Mouse (Mus musculus) forebrain, embryonic 15.5 days (tissue): Measurements from ENCODE around the gene Kptn. TPM values are rescaled to one million over a fixed set of nuclear protein-coding genes. Genes with fewer than 3 reads are reported as not detected.

Source experiments
- ATAC-seq: fragments of 200-750 bp; cut with Nextera tagmentation; replicated peaks from 2 replicates; pipeline ENCODE4 v1.8.0; 2017; ENCODE audit warnings: mild to moderate bottlenecking, moderate TSS enrichment, moderate library complexity
- H3K27ac ChIP-seq: fragments of 300-500 bp; sonication (generic); replicated peaks from 2 replicates; pipeline ENCODE4 v1.5.1; 2015; ENCODE audit warnings: mild to moderate bottlenecking, inconsistent platforms
- H3K27me3 ChIP-seq: fragments of 300-500 bp; sonication (generic); 2 replicates; pipeline ENCODE4 v1.6.1; 2015; ENCODE audit warnings: inconsistent platforms
- H3K36me3 ChIP-seq: fragments of 300-500 bp; sonication (generic); 2 replicates; pipeline ENCODE4 v1.6.1; 2015; ENCODE audit warnings: mild to moderate bottlenecking, inconsistent platforms
- H3K4me1 ChIP-seq: fragments of 300-500 bp; sonication (generic); 2 replicates; pipeline ENCODE4 v1.6.1; 2015; ENCODE audit warnings: inconsistent platforms
- H3K4me2 ChIP-seq: fragments of 300-500 bp; sonication (generic); replicated peaks from 2 replicates; pipeline ENCODE4 v1.6.1; 2015; ENCODE audit warnings: mild to moderate bottlenecking, inconsistent platforms
- H3K4me3 ChIP-seq: fragments of 300-500 bp; sonication (generic); 2 replicates; pipeline ENCODE4 v1.5.1; 2015; ENCODE audit warnings: mild to moderate bottlenecking, inconsistent platforms
- H3K9ac ChIP-seq: fragments of 300-500 bp; sonication (generic); replicated peaks from 2 replicates; pipeline ENCODE4 v1.6.1; 2015; ENCODE audit warnings: mild to moderate bottlenecking, inconsistent platforms
- H3K9me3 ChIP-seq: fragments of 300-500 bp; sonication (generic); 2 replicates; pipeline ENCODE4 v1.6.1; 2016; ENCODE audit warnings: inconsistent platforms
- WGBS: fragments of 180-500 bp; shearing (Covaris S2); methylation state at CpG from one replicate; pipeline ENCODE4 v1.1.7; 2015; ENCODE audit warnings: mixed read lengths; 5-methylcytosine and 5-hydroxymethylcytosine counted together
- polyA plus RNA-seq: library from polyadenylated mRNA; unstranded; fragments of >200 nt; fragmentation: Nextera tagmentation; extraction: Ambion mirVana; gene quantifications from 2 replicates; pipeline ENCODE4 v1.2.1, GENCODE M21; 2015

Gene Kptn
- polyA plus RNA-seq, 1 experiment from 2014 or later: 43.7 TPM

GRCm38 (mm10) chr7:16149241-16149640, 29.5 kb downstream of the Kptn start:
- Histone ChIP-seq H3K27me3 (no peaks in the 10 kb centered on the region), H3K4me2 (no peak overlapping the region), H3K4me3 (no peak overlapping the region), H3K9ac (no peak overlapping the region), H3K27ac (peak overlapping the region; percentile 75), H3K9me3 (no peaks in the 10 kb centered on the region), H3K36me3 (0 out of 2 replicates have a peak, but pooled peaks cover 5% of the 10 kb centered on the region), H3K4me1 (peaks cover 38% of the 10 kb centered on the region)
- WGBS: 45% methylated on average over 5 of the region's 5 CpGs
- peak; percentile 43 for ATAC-seq

GRCm38 (mm10) chr7:16150191-16151145, 30.8 kb downstream of the Kptn start:
- no peaks in the 10 kb centered on the region for H3K9me3 ChIP-seq
- no peak for ATAC-seq
- H3K27me3 ChIP-seq: no peaks in the 10 kb centered on the region
- 0 out of 2 replicates have a peak overlapping the region, but pooled peaks have one; percentile 4 for H3K27ac ChIP-seq
- 79% methylated on average over 9 of the region's 9 CpGs for WGBS
- H3K4me1 ChIP-seq: peaks cover 45% of the 10 kb centered on the region
- no peak overlapping the region for H3K4me2 ChIP-seq
- H3K9ac ChIP-seq: no peak overlapping the region
- no peaks in the 10 kb centered on the region for H3K36me3 ChIP-seq
- H3K4me3 ChIP-seq: no peak overlapping the region

- ATAC-seq: peak; percentile 82
- no peak overlapping the region for H3K4me3 ChIP-seq
- peaks cover 6% of the 10 kb centered on the region; the same call in 1 of the 2 replicates for H3K27me3 ChIP-seq
- H3K4me1 ChIP-seq: peaks cover 26% of the 10 kb centered on the region
- H3K4me2 ChIP-seq: no peak overlapping the region
- no peaks in the 10 kb centered on the region for H3K9me3 ChIP-seq
- peak overlapping the region; percentile 23; the same call in 1 of the 2 replicates for H3K27ac ChIP-seq
- 17% methylated on average over 10 of the region's 10 CpGs for WGBS
- H3K9ac ChIP-seq: no peak overlapping the region
- no peaks in the 10 kb centered on the region for H3K36me3 ChIP-seq
Measured at GRCm38 (mm10) chr7:16153522-16153921, 33.8 kb downstream of the Kptn start.

- no peak overlapping the region for H3K4me2 ChIP-seq
- 71% methylated on average over 9 of the region's 9 CpGs for WGBS
- H3K4me3 ChIP-seq: no peak overlapping the region
- H3K27ac ChIP-seq: peak overlapping the region; percentile 39; the same call in 1 of the 2 replicates
- peaks cover 12% of the 10 kb centered on the region for H3K4me1 ChIP-seq
- ATAC-seq: no peak; the same call in 1 of the 2 replicates
- no peaks in the 10 kb centered on the region for H3K9me3 ChIP-seq
- no peaks in the 10 kb centered on the region for H3K36me3 ChIP-seq
- peaks cover 18% of the 10 kb centered on the region; the same call in 1 of the 2 replicates for H3K27me3 ChIP-seq
- no peak overlapping the region for H3K9ac ChIP-seq
Measured at GRCm38 (mm10) chr7:16155132-16155872, 35.6 kb downstream of the Kptn start.

- Histone ChIP-seq H3K4me1 (peaks cover 12% of the 10 kb centered on the region), H3K4me2 (no peak overlapping the region)
- no peak for ATAC-seq
Measured at GRCm38 (mm10) chr7:16156105-16156714, 36.5 kb downstream of the Kptn start.

GRCm38 (mm10) chr7:16158735-16159134, 39.0 kb downstream of the Kptn start:
- Histone ChIP-seq H3K27me3 (peaks cover 18% of the 10 kb centered on the region; the same call in 1 of the 2 replicates), H3K4me2 (peak overlapping the region; percentile 7; the same call in 1 of the 2 replicates)

More at GRCm38 (mm10) chr7:16156105-16156714, 36.5 kb downstream of the Kptn start:
- 83% methylated on average over 8 of the region's 8 CpGs for WGBS
- Histone ChIP-seq H3K4me3 (no peak overlapping the region), H3K36me3 (no peaks in the 10 kb centered on the region), H3K27me3 (peaks cover 18% of the 10 kb centered on the region; the same call in 1 of the 2 replicates), H3K27ac (no peak overlapping the region), H3K9me3 (no peaks in the 10 kb centered on the region), H3K9ac (no peak overlapping the region)

GRCm38 (mm10) chr7:16160702-16161101, 41.0 kb downstream of the Kptn start:
- peaks cover 18% of the 10 kb centered on the region; the same call in 1 of the 2 replicates for H3K27me3 ChIP-seq
- H3K4me3 ChIP-seq: no peak overlapping the region
- no peak overlapping the region for H3K4me2 ChIP-seq
- WGBS: 70% methylated on average over 3 of the region's 3 CpGs
- no peaks in the 10 kb centered on the region for H3K4me1 ChIP-seq
- no peak overlapping the region for H3K27ac ChIP-seq
- no peaks in the 10 kb centered on the region for H3K9me3 ChIP-seq
- ATAC-seq: no peak
- no peaks in the 10 kb centered on the region for H3K36me3 ChIP-seq
- H3K9ac ChIP-seq: no peak overlapping the region

More at GRCm38 (mm10) chr7:16158735-16159134, 39.0 kb downstream of the Kptn start:
- no peak overlapping the region for H3K27ac ChIP-seq
- ATAC-seq: no peak
- H3K4me1 ChIP-seq: peaks cover 9% of the 10 kb centered on the region
- no peaks in the 10 kb centered on the region for H3K9me3 ChIP-seq
- no peaks in the 10 kb centered on the region for H3K36me3 ChIP-seq
- no peak overlapping the region for H3K9ac ChIP-seq
- 11% methylated on average over 39 of the region's 39 CpGs for WGBS
- H3K4me3 ChIP-seq: 0 out of 2 replicates have a peak overlapping the region, but pooled peaks have one; percentile 2

GRCm38 (mm10) chr7:16161302-16161701, 41.6 kb downstream of the Kptn start:
- H3K4me1 ChIP-seq: no peaks in the 10 kb centered on the region
- H3K9me3 ChIP-seq: no peaks in the 10 kb centered on the region
- no peak overlapping the region for H3K9ac ChIP-seq
- no peak for ATAC-seq
- H3K36me3 ChIP-seq: no peaks in the 10 kb centered on the region
- WGBS: 89% methylated on average over 9 of the region's 9 CpGs
- H3K4me3 ChIP-seq: no peak overlapping the region
- H3K27ac ChIP-seq: no peak overlapping the region
- peaks cover 18% of the 10 kb centered on the region; the same call in 1 of the 2 replicates for H3K27me3 ChIP-seq
- no peak overlapping the region for H3K4me2 ChIP-seq

GRCm38 (mm10) chr7:16162036-16162435, 42.3 kb downstream of the Kptn start:
- Histone ChIP-seq H3K27ac (no peak overlapping the region), H3K4me1 (no peaks in the 10 kb centered on the region), H3K4me3 (no peak overlapping the region), H3K4me2 (no peak overlapping the region), H3K9ac (no peak overlapping the region), H3K36me3 (no peaks in the 10 kb centered on the region), H3K27me3 (peaks cover 18% of the 10 kb centered on the region; the same call in 1 of the 2 replicates), H3K9me3 (no peaks in the 10 kb centered on the region)
- ATAC-seq: no peak
- WGBS: 64% methylated on average over 7 of the region's 7 CpGs

GRCm38 (mm10) chr7:16172141-16172581, 52.5 kb downstream of the Kptn start:
- Histone ChIP-seq H3K4me2 (no peak overlapping the region), H3K9ac (0 out of 2 replicates have a peak overlapping the region, but pooled peaks have one; percentile 24), H3K9me3 (no peaks in the 10 kb centered on the region), H3K4me3 (no peak overlapping the region), H3K4me1 (peaks cover 39% of the 10 kb centered on the region), H3K27ac (no peak overlapping the region), H3K36me3 (0 out of 2 replicates have a peak, but pooled peaks cover under 1% of the 10 kb centered on the region), H3K27me3 (no peaks in the 10 kb centered on the region)
- ATAC-seq: no peak
- WGBS: 17% methylated on average over 1 of the region's 1 CpGs

- Histone ChIP-seq H3K36me3 (0 out of 2 replicates have a peak, but pooled peaks cover 3% of the 10 kb centered on the region), H3K9ac (no peak overlapping the region), H3K4me3 (no peak overlapping the region), H3K27me3 (no peaks in the 10 kb centered on the region), H3K9me3 (no peaks in the 10 kb centered on the region), H3K4me1 (peaks cover 41% of the 10 kb centered on the region), H3K27ac (no peak overlapping the region), H3K4me2 (no peak overlapping the region)
- WGBS: 40% methylated on average over 1 of the region's 1 CpGs
- ATAC-seq: no peak
Measured at GRCm38 (mm10) chr7:16172586-16173140, 53.0 kb downstream of the Kptn start.
